Mouse (Mus musculus) T-cell, adult 2 months (primary cell): ENCODE measurements around the gene Hist1h4a.
"Not testable (repeated sequence)": the region's sequence is repeated elsewhere in the genome, so short reads cannot be mapped to it uniquely, and the experiment has no call there.

Source experiments
- DNase-seq: peaks from one replicate; pipeline ENCODE4 v3.0.0; 2022; ENCODE audit warnings: low spot score

The Hist1h4a gene

GRCm38 (mm10) chr13:23743215-23743614 lies 17.8 kb downstream of the Hist1h4a start:
- DNase-seq: no peak

DNA sequence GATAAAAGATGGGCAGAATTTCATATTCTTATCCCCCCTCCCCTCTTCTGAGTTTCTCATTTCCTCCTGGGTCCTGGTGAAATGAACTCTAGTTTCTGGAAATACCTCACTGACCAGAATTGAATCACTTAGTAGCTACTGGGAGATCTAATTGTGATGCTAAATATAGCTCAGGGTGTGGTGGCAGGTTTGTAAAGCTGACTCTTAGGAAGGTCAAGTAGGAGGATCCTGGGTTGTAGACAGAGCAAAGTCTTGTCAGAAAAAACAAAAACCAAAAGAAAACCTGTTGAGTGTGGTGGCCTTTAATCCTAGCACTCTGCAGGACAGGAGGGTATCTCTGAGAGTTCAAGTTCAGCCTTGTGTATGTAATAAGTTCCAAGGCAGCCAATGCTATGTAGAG lies 19.0 kb downstream of the Hist1h4a start:
- no peak for DNase-seq

DNA sequence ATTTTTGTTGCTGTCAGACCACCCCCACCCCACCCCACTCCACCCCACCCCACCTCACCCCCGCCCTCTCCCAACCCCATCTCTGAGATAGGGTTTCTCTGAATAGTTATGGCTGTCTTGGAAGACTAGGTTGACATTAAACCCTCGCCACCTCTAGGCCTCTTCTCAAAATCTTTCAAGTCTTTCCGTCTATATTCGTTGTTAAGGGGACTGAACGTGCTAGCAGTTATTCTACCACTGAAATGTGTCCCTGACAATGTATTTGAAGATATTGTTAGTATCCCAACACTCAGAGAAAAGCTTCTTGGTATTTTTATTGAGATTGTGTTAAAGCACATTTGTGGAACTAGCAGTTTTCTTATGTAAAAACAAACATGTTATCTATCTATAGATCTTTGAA lies 20.1 kb downstream of the Hist1h4a start:
- no peak for DNase-seq

DNA sequence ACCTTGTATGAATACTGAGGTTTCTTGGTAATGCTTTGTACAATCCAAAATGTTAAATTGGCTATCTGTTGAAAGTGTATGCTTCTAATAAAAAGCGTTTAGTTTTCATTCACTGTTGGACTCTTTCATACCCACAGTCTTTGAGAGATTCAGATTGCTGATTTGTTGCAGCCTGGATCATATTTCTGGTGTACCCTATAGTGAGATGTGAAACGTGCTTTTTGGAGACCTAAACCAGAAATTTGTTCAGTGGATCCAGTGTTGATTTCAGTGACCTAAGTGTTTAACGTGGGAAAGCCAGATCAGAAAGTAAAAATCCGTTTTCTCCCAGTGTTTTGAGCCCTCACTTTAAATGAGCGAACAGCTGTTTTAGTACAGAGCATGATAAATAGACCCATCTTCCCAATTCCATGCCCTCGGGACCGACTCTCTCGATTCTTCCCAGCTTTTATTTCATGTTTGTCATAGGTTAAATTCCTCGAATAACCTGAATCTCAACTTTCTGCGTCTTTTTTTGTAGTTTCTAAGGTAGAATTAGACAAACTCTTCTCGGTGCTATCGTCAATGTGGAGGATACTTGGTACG lies 20.7 kb downstream of the Hist1h4a start:
- no peak for DNase-seq

DNA sequence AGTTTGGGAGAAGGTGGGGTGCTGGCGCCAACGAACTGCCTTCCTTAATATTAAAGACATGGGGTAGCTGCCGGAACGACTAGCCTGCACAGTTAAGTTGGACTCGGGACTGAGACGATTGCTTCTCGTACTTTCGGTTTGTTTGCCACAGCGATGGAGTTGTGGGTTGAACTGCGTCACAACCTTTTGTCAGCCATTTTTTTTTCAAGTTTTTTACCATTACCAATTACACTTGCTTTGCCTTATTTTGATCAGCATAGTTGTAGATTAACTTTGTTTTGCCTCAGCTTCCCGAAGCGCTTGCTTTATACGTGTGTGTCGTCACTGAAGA lies 21.1 kb downstream of the Hist1h4a start:
- DNase-seq: no peak

GRCm38 (mm10) chr13:23739069-23739921 lies 21.7 kb downstream of the Hist1h4a start:
- peak; percentile 93 for DNase-seq

- peak; percentile 92 for DNase-seq
Measured at GRCm38 (mm10) chr13:23738677-23739068, 22.4 kb downstream of the Hist1h4a start, which contains the start of gene Hist1h1c. TSS of gene Hist1h1c (plus strand) at chr13:23738808.

DNA sequence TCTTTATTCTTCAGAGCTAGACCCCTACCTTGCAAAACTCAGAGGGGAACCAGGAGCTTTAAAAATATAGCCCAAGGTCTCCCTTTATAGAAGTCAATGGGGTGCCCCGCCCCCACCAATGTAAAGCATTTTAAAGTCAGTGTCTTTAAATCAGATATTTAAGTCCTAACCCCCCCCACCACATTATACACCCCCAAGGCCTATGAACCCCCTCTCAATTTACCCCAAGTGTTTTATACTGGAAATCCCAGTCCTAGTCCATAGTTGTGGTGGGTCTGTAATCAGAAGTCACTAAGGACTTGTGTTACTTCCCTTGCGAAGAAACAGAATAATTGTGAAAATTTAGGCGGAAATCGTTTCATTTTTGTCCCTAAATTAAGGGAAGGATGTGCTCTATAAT lies 23.0 kb downstream of the Hist1h4a start:
- DNase-seq: no peak

GRCm38 (mm10) chr13:23737091-23737490 lies 23.9 kb downstream of the Hist1h4a start:
- no peak for DNase-seq

- peak; percentile 40 for DNase-seq
Measured at GRCm38 (mm10) chr13:23732156-23732804, 28.8 kb downstream of the Hist1h4a start.

- DNase-seq: no peak
Measured at GRCm38 (mm10) chr13:23730479-23730878, 30.6 kb downstream of the Hist1h4a start.

- no peak for DNase-seq
Measured at GRCm38 (mm10) chr13:23729706-23730105, 31.3 kb downstream of the Hist1h4a start.

GRCm38 (mm10) chr13:23729192-23729525 lies 31.9 kb downstream of the Hist1h4a start:
- no peak for DNase-seq

GRCm38 (mm10) chr13:23728472-23729191 lies 32.4 kb downstream of the Hist1h4a start:
- no peak for DNase-seq

GRCm38 (mm10) chr13:23725213-23725612 lies 35.8 kb downstream of the Hist1h4a start:
- DNase-seq: no peak

GRCm38 (mm10) chr13:23724239-23724638 lies 36.8 kb downstream of the Hist1h4a start:
- DNase-seq: no peak

- not testable (repeated sequence) for DNase-seq
Measured at GRCm38 (mm10) chr13:23717593-23718245, 43.3 kb downstream of the Hist1h4a start.

GRCm38 (mm10) chr13:23717176-23717575 lies 43.9 kb downstream of the Hist1h4a start:
- no peak for DNase-seq

DNA sequence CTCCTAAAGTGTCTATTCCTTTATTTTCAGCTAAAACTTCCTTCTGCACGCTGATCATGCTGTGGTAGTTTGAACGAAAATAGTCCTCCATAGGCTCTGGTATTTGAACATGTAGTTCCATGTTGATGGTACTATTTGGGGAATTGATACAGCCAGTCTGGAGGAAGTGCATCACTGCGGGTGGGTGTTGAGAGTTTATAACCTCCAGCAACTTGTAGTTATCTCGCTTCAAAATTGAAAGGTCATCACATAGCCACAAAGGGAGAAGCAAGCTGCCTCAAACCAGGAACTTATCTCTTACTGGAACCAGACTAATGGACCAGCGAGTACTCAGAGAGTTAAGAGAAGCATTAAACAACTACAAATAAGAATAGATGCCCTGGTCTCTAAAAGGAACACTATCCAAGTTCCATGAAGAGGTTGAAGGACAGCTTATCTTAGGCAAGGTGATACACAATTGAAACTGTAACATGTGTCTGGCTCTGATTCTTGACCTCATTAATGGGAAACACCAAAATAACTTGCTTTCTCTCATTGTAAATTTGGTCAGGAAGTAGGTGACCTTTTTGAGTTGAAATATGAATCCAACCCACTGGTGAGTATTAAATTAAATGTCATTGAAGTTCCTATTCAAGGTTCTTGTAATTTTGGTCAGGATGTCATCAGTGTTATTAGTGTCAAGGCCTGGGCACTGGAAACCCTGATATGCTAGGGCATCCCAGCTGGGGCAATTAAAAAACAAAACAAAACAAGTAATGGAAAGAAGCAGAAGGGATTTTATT lies 44.6 kb downstream of the Hist1h4a start:
- no peak for DNase-seq
